In genomic region chr12:64436675-64437074, GRCm38 (mm10) we compare ENCODE assay signal across 28 mouse cellular contexts. TPM values are rescaled to one million over a fixed set of nuclear protein-coding genes. Genes with fewer than 3 reads are reported as not detected.
DNase-seq lines count a peak whose midpoint lies in the region; ATAC-seq and TF ChIP-seq lines count a peak whose summit lies in the region.
"Had no signal": no experiment of that assay in that cellular context is flagged by ENCODE, and none has a peak within 500 bp of the region (broad histone marks: within the 10 kb centered on the region; RNA-seq: fewer than 3 reads in every experiment).

No protein-coding gene starts in this region.

- DNase-seq in hindbrain, postnatal 0 days (ENCODE audit: low spot score) = peak; percentile 35
- peak; percentile 18 for DNase-seq in lung, embryonic 14.5 days
- no peak for DNase-seq in lung, postnatal 25 days (ENCODE audit: low spot score)
- peak; percentile 48 for DNase-seq in brain, embryonic 14.5 days (ENCODE audit: low read depth)
- DNase-seq: adrenal gland, postnatal 14 days; cerebellum, adult 9-10 months; gastrocnemius, postnatal 36 days; kidney, adult 2 months; kidney, postnatal 10 days; layer of hippocampus, postnatal 36 days; left cerebral cortex, postnatal 4 days; right cerebral cortex, postnatal 4 days; thymus, postnatal 25 days had no signal

- no peak overlapping the region for H3K4me2 ChIP-seq in forebrain, embryonic 13.5 days
- H3K4me2 ChIP-seq in forebrain, embryonic 15.5 days (replicated peaks) = no peak overlapping the region
- H3K4me2 ChIP-seq in hindbrain, postnatal 0 days (ENCODE audit: low read depth, low read length) = no peak overlapping the region
- no peak overlapping the region for H3K4me2 ChIP-seq in hindbrain, embryonic 12.5 days (replicated peaks)
- H3K4me2 ChIP-seq in lung, embryonic 14.5 days = no peak overlapping the region
- H3K4me2 ChIP-seq: heart, embryonic 15.5 days; limb, embryonic 15.5 days; lung, embryonic 15.5 days; midbrain, embryonic 12.5 days had no signal

- H3K27me3 ChIP-seq in forebrain, embryonic 13.5 days = no peaks in the 10 kb centered on the region
- no peaks in the 10 kb centered on the region for H3K27me3 ChIP-seq in forebrain, embryonic 15.5 days
- H3K27me3 ChIP-seq in hindbrain, postnatal 0 days (ENCODE audit: insufficient read depth, low read length) = no peaks in the 10 kb centered on the region
- no peaks in the 10 kb centered on the region for H3K27me3 ChIP-seq in hindbrain, embryonic 12.5 days
- H3K27me3 ChIP-seq in lung, embryonic 14.5 days (ENCODE audit: insufficient read depth, low read length) = no peaks in the 10 kb centered on the region
- H3K27me3 ChIP-seq: heart, embryonic 15.5 days; limb, embryonic 15.5 days; lung, embryonic 15.5 days; midbrain, embryonic 12.5 days had no signal

- H3K36me3 ChIP-seq in forebrain, embryonic 13.5 days (ENCODE audit: poor library complexity, severe bottlenecking) = no peaks in the 10 kb centered on the region
- no peaks in the 10 kb centered on the region for H3K36me3 ChIP-seq in forebrain, embryonic 15.5 days
- no peaks in the 10 kb centered on the region for H3K36me3 ChIP-seq in hindbrain, postnatal 0 days (ENCODE audit: insufficient read depth, low read length)
- no peaks in the 10 kb centered on the region for H3K36me3 ChIP-seq in hindbrain, embryonic 12.5 days
- H3K36me3 ChIP-seq in lung, embryonic 14.5 days (ENCODE audit: insufficient read depth) = no peaks in the 10 kb centered on the region
- H3K36me3 ChIP-seq: heart, embryonic 15.5 days; limb, embryonic 15.5 days; lung, embryonic 15.5 days; midbrain, embryonic 12.5 days had no signal

- no peak overlapping the region for H3K27ac ChIP-seq in forebrain, embryonic 13.5 days
- no peak overlapping the region for H3K27ac ChIP-seq in forebrain, embryonic 15.5 days (replicated peaks)
- no peak overlapping the region for H3K27ac ChIP-seq in hindbrain, postnatal 0 days
- H3K27ac ChIP-seq in hindbrain, embryonic 12.5 days = no peak overlapping the region
- H3K27ac ChIP-seq in lung, embryonic 14.5 days (ENCODE audit: low read depth) = no peak overlapping the region
- H3K27ac ChIP-seq: heart, embryonic 15.5 days; limb, embryonic 15.5 days; liver, embryonic 14.5 days; lung, embryonic 15.5 days; midbrain, embryonic 12.5 days had no signal

- no peak overlapping the region for H3K4me3 ChIP-seq in forebrain, embryonic 13.5 days
- no peak overlapping the region for H3K4me3 ChIP-seq in forebrain, embryonic 15.5 days
- no peak overlapping the region for H3K4me3 ChIP-seq in hindbrain, postnatal 0 days (ENCODE audit: low read length)
- no peak overlapping the region for H3K4me3 ChIP-seq in hindbrain, embryonic 12.5 days
- H3K4me3 ChIP-seq in lung, embryonic 14.5 days (ENCODE audit: low read depth, low read length) = no peak overlapping the region
- H3K4me3 ChIP-seq: heart, embryonic 15.5 days; limb, embryonic 15.5 days; lung, embryonic 15.5 days; midbrain, embryonic 12.5 days had no signal

- TF ChIP-seq POLR2A in brain, embryonic 14.5 days (IDR thresholded peaks at IDR 0.05; ENCODE audit: borderline replicate concordance, extremely low read depth, insufficient read depth, insufficient read length, poor library complexity, severe bottlenecking) = no peak

- no peaks in the 10 kb centered on the region for H3K4me1 ChIP-seq in forebrain, embryonic 13.5 days
- no peaks in the 10 kb centered on the region for H3K4me1 ChIP-seq in forebrain, embryonic 15.5 days
- H3K4me1 ChIP-seq in hindbrain, postnatal 0 days (ENCODE audit: insufficient read depth, low read length) = no peaks in the 10 kb centered on the region
- no peaks in the 10 kb centered on the region for H3K4me1 ChIP-seq in hindbrain, embryonic 12.5 days
- H3K4me1 ChIP-seq in lung, embryonic 14.5 days (ENCODE audit: insufficient read depth) = no peaks in the 10 kb centered on the region
- H3K4me1 ChIP-seq: heart, embryonic 15.5 days; limb, embryonic 15.5 days; lung, embryonic 15.5 days; midbrain, embryonic 12.5 days had no signal

- no peak overlapping the region for H3K9ac ChIP-seq in forebrain, embryonic 13.5 days
- H3K9ac ChIP-seq in forebrain, embryonic 15.5 days (replicated peaks) = no peak overlapping the region
- no peak overlapping the region for H3K9ac ChIP-seq in hindbrain, postnatal 0 days (replicated peaks; ENCODE audit: low read length)
- no peak overlapping the region for H3K9ac ChIP-seq in hindbrain, embryonic 12.5 days
- H3K9ac ChIP-seq in lung, embryonic 14.5 days = no peak overlapping the region
- H3K9ac ChIP-seq: heart, embryonic 15.5 days; limb, embryonic 15.5 days; liver, embryonic 14.5 days; lung, embryonic 15.5 days; midbrain, embryonic 12.5 days had no signal

- TF ChIP-seq CTCF in hindbrain, postnatal 0 days (IDR thresholded peaks at IDR 0.05; ENCODE audit: low read depth) = peak; percentile 37
- TF ChIP-seq CTCF in lung, embryonic 14.5 days (IDR thresholded peaks at IDR 0.05; ENCODE audit: low read depth) = peak; percentile 9; the same call in 1 of the 2 replicates
- no peak for TF ChIP-seq CTCF in brain, embryonic 14.5 days (IDR thresholded peaks at IDR 0.05; ENCODE audit: borderline replicate concordance, extremely low read depth, insufficient read depth, insufficient read length)

- WGBS in forebrain, embryonic 13.5 days = 59% methylated on average over 2 of the region's 2 CpGs
- 47% methylated on average over 2 of the region's 2 CpGs for whole genome bisulfite sequencing in forebrain, embryonic 15.5 days
- 44% methylated on average over 2 of the region's 2 CpGs for WGBS in hindbrain, postnatal 0 days
- WGBS in hindbrain, embryonic 12.5 days = 73% methylated on average over 2 of the region's 2 CpGs
- 28% methylated on average over 2 of the region's 2 CpGs for WGBS in lung, embryonic 14.5 days

- no peaks in the 10 kb centered on the region for H3K9me3 ChIP-seq in forebrain, embryonic 13.5 days (replicated peaks)
- H3K9me3 ChIP-seq in forebrain, embryonic 15.5 days = no peaks in the 10 kb centered on the region
- no peaks in the 10 kb centered on the region for H3K9me3 ChIP-seq in hindbrain, postnatal 0 days (ENCODE audit: low read length)
- no peaks in the 10 kb centered on the region for H3K9me3 ChIP-seq in hindbrain, embryonic 12.5 days (replicated peaks)
- H3K9me3 ChIP-seq in lung, embryonic 14.5 days (ENCODE audit: low read depth, low read length) = no peaks in the 10 kb centered on the region
- H3K9me3 ChIP-seq: heart, embryonic 15.5 days; limb, embryonic 15.5 days; lung, embryonic 15.5 days; midbrain, embryonic 12.5 days had no signal

- 0 out of 2 replicates have a peak, but pooled peaks have one; percentile 19 for ATAC-seq in forebrain, embryonic 13.5 days
- ATAC-seq in forebrain, embryonic 15.5 days (replicated peaks) = no peak
- no peak; the same call in 1 of the 2 replicates for ATAC-seq in hindbrain, postnatal 0 days
- ATAC-seq in hindbrain, embryonic 12.5 days (ENCODE audit: low FRiP score) = no peak
- ATAC-seq in lung, embryonic 14.5 days (ENCODE audit: insufficient read depth) = no peak

RNA-seq across cellular contexts. Expression of gene Fscb, which starts 37.8 kb away (rescaled TPM):
- polyA plus RNA-seq in forebrain, embryonic 13.5 days (2015; fragmentation: Nextera tagmentation; extraction: Ambion mirVana) = not detected in 2 replicates
- polyA plus RNA-seq in forebrain, embryonic 15.5 days (2015; fragmentation: Nextera tagmentation; extraction: Ambion mirVana) = not detected in 2 replicates
- not detected in 2 replicates for total RNA-seq in hindbrain, postnatal 0 days (2014; rRNA removed)
- polyA plus RNA-seq in hindbrain, postnatal 0 days (2015; fragmentation: Nextera tagmentation; extraction: Ambion mirVana) = not detected in 2 replicates
- polyA plus RNA-seq in hindbrain, embryonic 12.5 days (2016; fragmentation: Nextera tagmentation; extraction: Ambion mirVana) = not detected in 2 replicates
- polyA plus RNA-seq in lung, embryonic 14.5 days (2014; fragmentation: Nextera tagmentation; extraction: Ambion mirVana) = not detected in 2 replicates
- polyA plus RNA-seq in brain, embryonic 14.5 days (2012; rRNA removed) = not detected in 2 replicates
- total RNA-seq: adrenal gland, postnatal 14 days; gastrocnemius, adult 18-20 months; gastrocnemius, postnatal 36 days; heart, adult 8-10 months; hematopoietic stem cell, adult 5-6 weeks; layer of hippocampus, adult 18-20 months; layer of hippocampus, postnatal 36 days; left cerebral cortex, postnatal 4 days had no signal
- polyA plus RNA-seq: embryonic facial prominence, embryonic 14.5 days; heart, embryonic 15.5 days; kidney, adult 2 months; limb, embryonic 15.5 days; liver, embryonic 14.5 days; lung, embryonic 15.5 days; midbrain, embryonic 12.5 days; neural tube, embryonic 14.5 days; stomach, embryonic 14.5 days had no signal
